Mouse (Mus musculus) megakaryocyte, embryonic 14.5 days (primary cell): ENCODE measurements around the gene Tbxas1.
A peak's percentile ranks its signal among the peaks of the same experiment; 100 is the strongest.

Experiments used
- FLI1 ChIP-seq: IDR thresholded peaks from 2 replicates; pipeline ENCODE4 v1.6.1; 2012; ENCODE audit warnings: low read length, inconsistent platforms, mixed read lengths
- GATA1 ChIP-seq: IDR thresholded peaks from 3 replicates; pipeline ENCODE4 v1.6.1; 2012; ENCODE audit warnings: mixed read lengths, low read length, inconsistent platforms, borderline replicate concordance

- TF ChIP-seq GATA1, result peak; percentile 68; the same call in 1 of the 3 replicates
- no peak for TF ChIP-seq FLI1
Observed at GRCm38 (mm10) chr6:38949683-38950161, 74.5 kb downstream of the Tbxas1 start.
